Mouse (Mus musculus): ENCODE data around the gene Rtkn2.

GRCm38 (mm10) chr10:68057841-68058240 lies 78.5 kb downstream of the Rtkn2 start:
- no peak for TF ChIP-seq CTCF (IDR thresholded peaks at IDR 0.05; ENCODE audit: low read depth)
- TF ChIP-seq EP300 (IDR thresholded peaks at IDR 0.05; ENCODE audit: low read depth) = no peak

Data from heart, postnatal 0 days (tissue).